Mouse (Mus musculus) heart, postnatal 25 days (tissue): ENCODE measurements around the gene Kcnn1. TPM values are rescaled to one million over a fixed set of nuclear protein-coding genes. Genes with fewer than 3 reads are reported as not detected.

Source experiments
- DNase-seq: peaks from one replicate; pipeline ENCODE4 v3.0.0; 2022; ENCODE audit warnings: low spot score
- intact Hi-C: fragments of 180-260 bp; cut with DNase I; formaldehyde crosslinking; loops from one replicate; pipeline ENCODE4 v1.15.1; 2025
- microRNA-seq: library from miRNA; unstranded; fragments of <30 nt; microRNA quantifications from one replicate; pipeline ENCODE4 v1.2.0, GENCODE M21; 2022
- total RNA-seq, 2 experiments: library from RNA; stranded (reverse); gene quantifications; 2 replicates each; pipeline ENCODE4 v1.2.3; 2021

The Kcnn1 gene
- total RNA-seq, 2 experiments from 2014 or later: 8.1 to 8.6 TPM

GRCm38 (mm10) chr8:70801830-70802229 lies 61.2 kb downstream of the Kcnn1 start:
- no peak for DNase-seq
- intact Hi-C loops: no loop called here

DNA sequence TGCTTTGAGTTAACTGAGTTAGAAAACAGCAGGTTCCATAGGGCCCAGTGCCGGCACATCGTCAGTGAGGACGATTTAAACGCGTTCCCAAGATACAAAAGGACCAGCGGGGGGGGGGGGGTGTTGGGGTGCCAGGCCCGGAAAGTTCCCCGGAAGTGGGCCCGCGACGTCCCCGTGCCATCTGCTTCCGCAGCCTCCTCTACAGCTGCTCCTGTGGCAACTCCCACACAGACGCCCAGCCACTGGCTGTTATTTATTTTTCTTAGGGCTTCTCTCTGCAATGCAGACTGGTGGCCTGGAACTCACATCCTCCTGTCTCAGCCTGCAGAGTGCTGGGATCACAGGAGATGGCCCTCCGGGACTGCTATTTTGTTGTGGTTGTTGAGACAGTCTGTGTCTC lies 61.9 kb downstream of the Kcnn1 start:
- intact Hi-C loops: no loop called here
- DNase-seq: no peak

DNA sequence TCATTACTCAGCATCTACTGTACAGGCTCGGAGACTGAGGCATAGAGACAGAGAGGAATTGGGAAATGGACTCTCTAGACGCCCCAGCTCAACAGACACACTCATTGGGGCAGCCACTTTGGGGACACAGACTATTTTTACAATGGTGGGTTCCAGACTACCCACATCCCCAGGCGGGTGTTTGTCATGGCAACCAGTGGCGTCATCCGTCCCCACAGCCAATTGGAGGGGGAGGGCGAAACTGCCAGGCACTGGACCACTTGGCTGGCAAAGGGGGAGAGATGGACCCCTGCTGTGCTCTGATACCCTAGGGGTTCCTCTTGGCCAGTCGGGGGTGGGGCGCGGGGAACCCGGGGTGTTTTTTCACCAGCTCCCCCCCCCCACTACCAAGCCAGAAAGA lies 62.4 kb downstream of the Kcnn1 start:
- DNase-seq: no peak
- intact Hi-C loops: no loop called here

- DNase-seq: no peak
- intact Hi-C loops: no loop called here
These were observed 64.8 kb downstream of the Kcnn1 start for GRCm38 (mm10) chr8:70798281-70798680.

DNA sequence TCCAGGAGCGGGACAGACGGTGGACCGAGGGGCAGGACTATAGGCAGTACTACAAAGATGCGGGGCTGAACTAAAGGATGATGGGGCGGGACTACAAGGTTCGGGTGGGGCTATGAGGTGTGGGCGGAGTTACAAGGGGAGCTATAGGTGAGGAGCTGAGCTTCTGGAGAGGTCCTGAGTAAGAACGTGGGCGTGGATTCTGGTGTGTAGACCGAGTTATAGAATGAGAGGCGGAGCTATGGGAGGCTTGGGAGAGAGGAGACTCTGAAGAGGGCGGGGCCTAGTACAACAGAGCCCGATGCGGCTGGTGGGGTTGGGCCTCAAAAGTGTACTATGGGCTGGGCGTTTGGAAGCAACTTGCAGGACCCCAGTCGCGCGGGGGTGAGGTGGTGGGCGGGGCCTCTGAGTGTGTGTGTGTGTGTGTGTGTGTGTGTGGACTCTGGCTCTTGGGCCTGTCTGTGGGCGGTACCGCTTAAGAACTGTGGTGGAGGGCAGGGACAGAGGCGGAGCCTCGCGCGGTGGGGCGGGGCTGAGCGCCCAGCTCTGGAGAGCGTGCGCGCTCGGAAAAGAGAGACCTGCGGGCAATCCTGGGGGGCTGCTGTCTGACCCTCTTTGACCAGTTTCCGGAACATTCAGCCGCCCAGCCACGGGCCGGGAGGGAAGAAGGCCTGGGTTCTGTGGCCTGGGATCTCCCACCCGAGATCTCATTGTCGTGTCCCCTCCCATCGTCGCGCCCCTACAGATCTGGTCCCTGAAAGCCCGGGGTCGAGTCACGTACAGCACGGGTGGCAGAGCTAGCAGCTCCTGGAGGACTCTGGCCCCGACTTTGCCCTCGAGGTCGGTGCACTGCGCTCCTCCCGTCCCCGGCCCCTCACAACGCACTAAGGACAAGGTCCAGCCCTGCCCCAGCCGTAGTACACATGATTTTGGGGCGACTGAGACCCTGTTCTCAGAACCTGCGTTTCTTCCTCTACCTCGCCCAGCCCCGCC lies 65.7 kb downstream of the Kcnn1 start:
- intact Hi-C loops: no loop called here

DNA sequence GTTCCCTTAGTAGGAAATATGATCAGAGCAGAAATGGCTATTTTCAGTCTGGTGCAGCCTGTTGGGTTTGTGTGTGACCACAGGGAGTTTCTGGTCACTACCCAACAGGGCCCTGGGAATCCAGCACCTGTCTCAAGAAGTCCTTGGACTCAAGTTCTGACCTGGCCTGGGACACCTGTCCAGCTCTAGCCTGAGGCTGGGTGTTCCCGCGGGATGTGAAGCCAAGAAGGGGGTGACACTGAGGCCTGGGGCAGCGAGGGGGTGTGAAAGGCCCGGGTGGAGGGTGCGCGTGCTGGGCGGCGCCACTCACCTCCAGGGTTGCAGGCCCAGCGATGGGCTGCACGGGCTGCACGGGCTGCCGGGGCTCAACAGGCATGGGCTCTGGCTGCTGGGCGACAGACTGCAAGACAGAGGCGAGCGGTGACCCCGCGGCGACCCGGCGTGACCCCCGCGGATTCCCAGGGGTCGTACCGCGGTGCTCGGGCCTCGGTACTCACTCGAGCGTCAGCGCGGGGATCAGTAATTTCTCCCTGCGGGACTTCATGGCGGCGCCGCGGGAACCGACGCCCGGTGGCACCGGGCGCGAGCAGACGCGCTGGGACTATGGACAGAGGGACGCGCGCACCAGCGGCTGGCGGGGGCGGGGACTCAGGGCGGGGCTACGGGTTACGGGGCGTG lies 66.5 kb downstream of the Kcnn1 start:
- intact Hi-C loops: no loop called here
- DNase-seq: no peak

More for the DNA sequence above, 65.7 kb downstream of the Kcnn1 start:
- peak; percentile 74 for DNase-seq

DNA sequence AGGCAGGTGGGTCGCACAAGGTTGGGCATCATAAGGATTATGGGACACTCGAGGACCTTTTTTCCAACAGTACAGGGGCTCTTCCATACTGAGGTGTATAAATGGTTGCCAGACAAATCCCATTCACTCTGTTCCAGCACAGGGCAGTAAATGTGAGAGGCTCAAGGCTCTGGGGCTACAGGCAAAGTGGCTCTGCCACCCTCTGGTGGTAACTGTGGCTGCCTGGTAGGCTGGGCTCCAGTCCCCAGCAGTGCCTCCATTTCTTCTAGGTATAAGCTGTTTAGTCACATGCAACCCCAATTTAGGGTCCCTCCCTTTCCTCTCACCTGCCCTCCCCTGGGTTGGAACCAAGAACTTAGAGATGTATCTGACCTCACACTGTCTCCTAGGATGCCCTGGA lies 67.7 kb downstream of the Kcnn1 start:
- no peak for DNase-seq
- intact Hi-C loops: no loop called here

- no peak for DNase-seq
- intact Hi-C loops: no loop called here
These were observed 68.8 kb downstream of the Kcnn1 start for GRCm38 (mm10) chr8:70794215-70794614.

- DNase-seq: no peak
- intact Hi-C loops: no loop called here
These were observed 70.4 kb downstream of the Kcnn1 start for GRCm38 (mm10) chr8:70792700-70793099.

Small RNA genes within 50 kb of the gene (microRNA-seq; reads per million reads assigned to microRNA genes)
- gene Mir7067: 0.83 reads per million
- gene Mir7240: not detected

Other genes starting within 250 kb of the Kcnn1 start
- 1 to 10 TPM; 1.4 to 1.5 TPM for gene Lrrc25, start 247.1 kb downstream of the Kcnn1 start, total RNA-seq
- under 1 TPM; 0.56 to 0.73 TPM for gene Gdf15, start 230.8 kb downstream of the Kcnn1 start, total RNA-seq
- gene Pgpep1, start 202.9 kb downstream of the Kcnn1 start, total RNA-seq: 10 to 100 TPM; 46.8 to 47.5 TPM
- gene Lsm4, start 190.0 kb downstream of the Kcnn1 start, total RNA-seq: 10 to 100 TPM; 60.6 to 62.9 TPM
- 100 to 1,000 TPM; 136 to 141 TPM for gene Jund, start 164.3 kb downstream of the Kcnn1 start, total RNA-seq
- gene Iqcn, start 159.8 kb downstream of the Kcnn1 start, total RNA-seq: not detected
- gene Gm3336, start 144.7 kb downstream of the Kcnn1 start, total RNA-seq: not detected
- gene Pde4c, start 139.5 kb downstream of the Kcnn1 start, total RNA-seq: 1 to 10 TPM; 2.5 to 3.7 TPM
- gene Rab3a, start 108.6 kb downstream of the Kcnn1 start, total RNA-seq: 10 to 100 TPM; 49.7 to 57.6 TPM
- gene Mpv17l2, start 102.3 kb downstream of the Kcnn1 start, total RNA-seq: 10 to 100 TPM; 26.7 to 28.0 TPM
- 10 to 100 TPM; 21.8 to 25.5 TPM for gene Pik3r2, start 86.5 kb downstream of the Kcnn1 start, total RNA-seq
- gene Mast3, start 58.2 kb downstream of the Kcnn1 start, total RNA-seq: 1 to 10 TPM; 5.2 to 6.3 TPM
- gene Il12rb1, start 54.8 kb downstream of the Kcnn1 start, total RNA-seq: not detected
- 10 to 100 TPM in 1 of 2 experiments, 1 to 10 TPM in 1; 9.2 to 10.2 TPM for gene Arrdc2, start 23.5 kb downstream of the Kcnn1 start, total RNA-seq
- 10 to 100 TPM; 46.6 to 47.7 TPM for gene Ccdc124, start 10.7 kb upstream of the Kcnn1 start, total RNA-seq
- not detected for gene Slc5a5, start 29.5 kb upstream of the Kcnn1 start, total RNA-seq
- 100 to 1,000 TPM; 838 to 880 TPM for gene Rpl18a, start 34.2 kb upstream of the Kcnn1 start, total RNA-seq
- 10 to 100 TPM; 20.7 to 21.2 TPM for gene Map1s, start 42.7 kb upstream of the Kcnn1 start, total RNA-seq